Mouse (Mus musculus) ES-Bruce4 (cell line): ENCODE measurements around the gene Endou.

Source experiments
- CTCF ChIP-seq: IDR thresholded peaks from one replicate; pipeline ENCODE4 v1.8.1; 2011; ENCODE audit warnings: low read depth, low read length
- EP300 ChIP-seq: IDR thresholded peaks from 2 replicates; pipeline ENCODE4 v1.6.1; 2011; ENCODE audit warnings: low read depth, low read length; ENCODE audit not compliant: insufficient read depth

- TF ChIP-seq CTCF (peak; percentile 21), EP300 (no peak)
Observed at GRCm38 (mm10) chr15:97767280-97768186, 36.4 kb upstream of the Endou start, which contains the start of gene Rapgef3.
